Mouse (Mus musculus) mature B cell (primary cell): ENCODE data around the gene Slc35b2.

Experiments
- in situ Hi-C: fragments of 300-500 bp; cut with MboI; formaldehyde crosslinking; loops from 2 replicates; pipeline ENCODE4 v1.14.3; 2019

Gene Slc35b2

DNA sequence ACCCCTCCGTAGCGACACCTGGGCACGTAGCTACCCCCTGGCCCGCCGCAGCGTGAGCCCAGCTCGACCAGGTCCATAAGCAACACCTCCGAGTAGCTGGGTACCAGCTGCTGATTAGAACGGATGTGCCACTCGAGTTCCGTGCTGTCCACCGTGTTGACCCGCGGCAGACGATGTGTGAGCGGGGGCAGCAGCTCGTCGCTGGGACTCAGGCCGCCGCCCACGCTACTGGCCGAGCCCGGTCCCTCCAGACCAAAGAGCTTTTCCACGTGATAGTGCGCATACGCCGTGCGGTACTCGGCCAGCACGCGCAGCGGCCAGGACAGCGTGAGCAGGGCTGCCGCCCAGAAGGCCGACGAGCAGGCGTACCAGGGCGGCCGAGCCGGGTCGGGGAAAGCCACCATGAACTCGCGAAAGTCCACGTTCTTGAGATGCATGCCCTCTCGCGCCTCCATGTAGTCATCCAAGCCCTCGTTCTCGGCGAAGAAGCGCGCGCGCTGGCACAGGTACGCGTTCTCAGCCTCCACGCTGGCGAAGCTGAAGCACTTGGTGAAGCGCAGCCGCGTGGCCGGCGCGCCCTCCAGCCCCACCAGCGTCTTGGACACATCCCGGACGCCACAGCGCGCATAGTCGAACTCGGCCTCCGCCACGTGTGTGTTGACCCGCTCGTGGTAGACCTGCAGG lies 18.3 kb upstream of the Slc35b2 start:
- in situ Hi-C loops = no loop called here

GRCm38 (mm10) chr17:45546941-45547340 lies 16.7 kb upstream of the Slc35b2 start:
- in situ Hi-C loops = no loop called here

DNA sequence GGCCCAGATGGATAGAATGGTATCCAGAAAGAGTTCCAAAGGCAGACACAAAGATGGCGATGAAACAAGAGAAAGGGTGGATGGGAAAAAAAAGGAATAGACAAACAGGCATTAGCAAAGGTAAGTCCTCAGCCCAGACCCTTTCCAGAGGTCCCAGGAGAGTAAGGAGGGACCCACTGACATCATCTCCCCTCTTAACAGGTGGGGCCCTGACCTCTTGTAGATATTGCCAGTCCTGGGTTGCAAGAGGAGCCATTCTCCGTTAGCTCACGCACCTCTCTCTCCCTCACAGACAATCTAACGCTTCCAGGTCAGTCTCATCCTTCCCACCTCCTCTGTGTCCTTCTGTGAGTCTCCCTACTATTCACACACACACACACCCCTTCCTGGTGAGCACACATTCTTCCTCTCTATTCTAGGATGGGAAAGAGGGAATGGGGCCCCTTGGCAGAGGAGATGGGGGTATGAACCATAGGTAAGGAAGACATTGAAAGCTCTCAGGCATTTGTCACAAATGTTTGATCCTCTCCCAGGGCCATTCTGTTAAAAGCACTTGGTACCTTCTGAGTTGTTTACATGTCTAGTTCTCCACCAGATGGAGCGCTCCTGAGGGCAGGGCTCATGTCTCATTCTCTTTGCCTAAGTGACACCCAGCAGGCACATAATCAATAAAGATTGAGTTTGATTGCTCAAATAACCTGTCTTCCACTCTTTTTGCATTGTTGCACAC lies 16.0 kb upstream of the Slc35b2 start:
- in situ Hi-C loops = no loop called here

DNA sequence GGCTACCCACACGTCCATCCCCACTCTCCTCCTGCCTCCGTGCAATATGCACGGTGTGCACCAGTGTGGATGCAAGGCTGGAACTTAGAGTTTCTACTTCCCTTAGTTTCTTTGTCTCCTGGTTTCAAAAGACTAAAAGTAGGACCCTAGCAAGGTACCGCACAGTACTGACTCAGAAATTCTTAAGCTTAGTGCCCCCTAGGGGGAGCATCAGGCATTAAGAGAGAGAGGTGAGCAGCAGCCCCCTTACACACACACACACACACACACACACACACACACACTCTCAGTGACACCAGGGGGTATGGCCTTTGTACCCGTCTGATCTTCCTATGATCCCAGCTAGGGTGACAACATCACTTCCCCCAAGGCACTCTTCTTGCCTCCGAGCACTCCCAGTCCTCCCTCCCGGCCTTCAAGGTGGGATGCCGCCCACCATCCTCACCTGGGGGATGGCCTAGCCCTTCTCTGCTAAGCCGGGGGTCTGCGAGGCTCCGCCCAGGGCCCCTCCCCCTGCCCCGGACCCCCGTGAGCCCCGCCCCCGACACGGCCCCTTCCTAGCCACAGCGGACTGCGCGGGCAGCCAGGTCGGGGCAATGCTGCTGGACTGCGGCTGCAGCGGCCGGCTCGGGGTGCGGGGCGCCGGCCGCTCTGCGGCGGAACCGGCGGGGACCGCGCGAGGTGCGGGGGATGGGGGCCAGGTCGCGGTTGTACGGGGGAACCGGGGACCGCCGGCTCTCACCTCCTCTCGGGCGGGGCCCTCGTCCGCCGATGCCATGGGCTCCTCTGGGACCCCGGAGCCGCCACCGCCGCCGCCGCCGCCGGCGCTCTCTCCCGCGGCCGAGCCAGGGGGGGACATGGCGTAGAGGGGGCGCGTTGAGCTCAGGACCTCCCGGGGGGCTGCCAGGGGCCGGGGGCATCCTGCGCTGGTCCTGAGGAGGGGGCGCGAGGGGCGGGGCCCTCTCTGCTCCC lies 14.8 kb upstream of the Slc35b2 start:
- in situ Hi-C loops = no loop called here

DNA sequence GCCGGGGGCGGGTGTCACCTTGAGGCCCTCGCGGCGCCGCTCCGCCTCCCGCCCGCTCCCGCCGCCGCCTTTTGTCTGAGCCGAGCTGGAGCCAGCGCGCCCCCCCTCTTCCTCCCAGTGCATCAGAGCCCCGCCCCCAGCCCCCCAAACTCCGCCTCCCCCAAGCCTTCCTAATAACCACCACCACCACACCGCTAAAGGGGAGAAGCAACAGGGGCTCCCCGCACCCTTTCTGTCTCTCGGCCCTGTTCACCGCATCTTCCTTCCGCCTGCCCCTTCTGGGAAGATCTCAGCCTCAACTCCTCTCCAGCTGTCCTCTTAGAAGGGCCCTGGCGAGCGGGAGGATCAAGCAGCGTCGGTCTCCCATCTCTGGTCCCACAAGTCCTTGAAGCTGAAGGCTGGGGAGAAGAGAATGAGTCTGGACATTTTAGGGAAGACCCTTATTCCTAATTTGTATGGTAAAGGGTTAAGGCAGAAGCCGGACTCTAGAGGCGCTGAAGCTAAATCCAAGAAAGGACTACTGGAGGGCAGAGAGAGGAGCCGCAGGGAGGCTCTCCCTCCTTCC lies 14.0 kb upstream of the Slc35b2 start, which contains the start of gene Tmem151b:
Gene Tmem151b, minus strand, starts transcription at position 61 of the 565 bp plus-strand sequence.
- in situ Hi-C loops = loop anchor here (5.0 kb wide), 1 partner anchor 32 kb away; no protein-coding TSS in a partner anchor

DNA sequence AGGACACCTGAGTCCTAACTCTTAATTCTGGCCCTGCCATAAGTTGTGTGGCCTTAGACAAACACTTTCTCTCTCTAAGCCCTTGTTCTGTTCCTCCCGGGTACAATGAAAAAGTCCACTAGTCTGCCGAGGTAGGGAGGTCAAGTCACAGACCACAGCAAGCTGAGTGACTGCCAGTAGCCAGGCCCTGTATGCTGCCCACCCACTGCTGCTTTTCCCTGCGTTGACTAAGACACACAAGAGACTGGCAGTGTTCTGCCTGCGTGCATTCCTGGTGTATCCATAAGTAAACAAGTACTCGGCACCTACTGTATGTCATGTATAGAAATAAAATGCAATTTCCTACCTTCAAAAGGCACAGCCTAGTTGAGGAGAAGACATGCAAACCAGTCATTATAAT lies 13.4 kb upstream of the Slc35b2 start:
- in situ Hi-C loops = loop anchor here (5.0 kb wide), 1 partner anchor 33 kb away; no protein-coding TSS in a partner anchor

DNA sequence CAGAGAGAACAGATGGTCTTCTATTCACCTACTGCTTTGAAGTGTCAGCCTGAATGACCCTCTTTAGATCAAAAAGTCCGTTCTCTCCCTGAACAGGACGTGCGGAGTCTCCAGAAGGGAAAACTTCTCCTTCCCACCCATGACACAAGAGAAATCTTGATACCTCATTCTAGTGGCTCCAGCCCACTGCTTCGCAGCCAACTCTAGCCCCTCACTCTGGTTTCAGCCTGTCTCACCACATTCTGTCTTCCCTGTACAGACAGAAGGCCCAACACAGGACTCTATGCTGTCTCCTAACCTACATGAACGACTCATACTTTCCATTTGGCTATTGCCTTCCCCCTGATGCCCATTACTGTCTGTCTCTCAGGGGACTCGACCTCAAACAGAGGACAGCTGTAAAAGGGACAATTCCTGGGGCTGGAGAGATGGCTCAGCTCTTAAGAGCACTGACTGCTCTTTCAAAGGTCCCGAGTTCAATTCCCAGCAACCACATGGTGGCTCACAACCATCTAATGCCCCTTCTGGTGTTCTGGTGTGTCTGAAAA lies 12.4 kb upstream of the Slc35b2 start:
- in situ Hi-C loops = loop anchor here (5.0 kb wide), 1 partner anchor 34 kb away; no protein-coding TSS in a partner anchor

- in situ Hi-C loops = loop anchor here (5.0 kb wide), 1 partner anchor 35 kb away; no protein-coding TSS in a partner anchor
Observed at GRCm38 (mm10) chr17:45551816-45552451, 11.7 kb upstream of the Slc35b2 start.

GRCm38 (mm10) chr17:45553065-45553464 lies 10.6 kb upstream of the Slc35b2 start:
- in situ Hi-C loops = loop anchor here (5.0 kb wide), 1 partner anchor 36 kb away; no protein-coding TSS in a partner anchor

GRCm38 (mm10) chr17:45554420-45554819 lies 9.3 kb upstream of the Slc35b2 start:
- in situ Hi-C loops = loop anchor here (5.0 kb wide), 1 partner anchor 37 kb away; no protein-coding TSS in a partner anchor

- in situ Hi-C loops = no loop called here
Observed at GRCm38 (mm10) chr17:45555452-45556106, 8.1 kb upstream of the Slc35b2 start, which contains the start of gene Nfkbie. TSS of gene Nfkbie (plus strand) at chr17:45555703.

DNA sequence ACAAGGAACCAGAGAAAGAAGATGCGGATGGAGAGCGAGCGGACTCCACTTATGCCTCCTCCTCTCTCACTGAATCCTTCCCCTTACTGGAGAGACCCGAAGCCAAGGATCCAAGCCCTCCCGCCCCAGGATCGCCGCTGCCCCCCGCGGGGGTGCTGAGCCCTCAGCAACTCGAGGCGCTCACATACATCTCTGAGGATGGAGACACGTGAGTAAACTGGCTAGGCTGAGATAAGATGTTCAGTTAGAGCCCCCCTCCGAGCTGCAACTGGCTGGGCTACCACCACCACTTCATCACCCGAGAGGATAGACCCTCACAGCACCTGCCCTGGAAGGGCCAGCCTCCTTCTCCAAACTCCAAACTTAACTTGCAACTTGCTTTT lies 7.6 kb upstream of the Slc35b2 start:
- in situ Hi-C loops = no loop called here

GRCm38 (mm10) chr17:45556514-45557245 lies 7.0 kb upstream of the Slc35b2 start:
- in situ Hi-C loops = no loop called here

DNA sequence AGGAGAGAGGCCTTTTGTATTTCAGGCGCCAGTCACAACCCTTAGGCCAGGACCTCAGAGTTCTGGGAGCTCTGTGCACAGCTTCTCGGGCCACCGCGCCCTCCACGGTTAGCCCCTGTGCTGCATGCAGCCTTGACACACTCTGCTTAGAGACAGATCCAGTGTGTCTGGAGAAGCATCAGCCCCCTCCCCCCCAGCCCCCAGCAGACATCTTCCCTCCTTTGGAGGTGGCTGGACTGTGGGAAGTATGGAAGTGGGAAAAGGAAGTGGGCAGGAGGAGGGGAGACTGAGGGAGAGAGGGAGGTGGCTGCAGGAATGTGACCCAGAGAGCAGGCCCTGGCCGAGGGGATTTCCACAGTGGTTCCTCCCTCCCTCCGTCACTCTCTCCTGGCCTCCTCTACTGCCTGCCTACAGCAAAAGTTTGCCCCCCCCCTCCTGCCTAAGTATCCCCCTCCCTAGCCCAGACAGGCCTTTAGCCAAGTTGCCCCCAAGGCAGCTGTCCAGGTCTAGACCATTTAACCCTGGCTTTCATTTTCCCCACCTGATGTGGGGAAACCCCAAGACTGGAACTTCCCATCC lies 6.3 kb upstream of the Slc35b2 start:
- in situ Hi-C loops = no loop called here

GRCm38 (mm10) chr17:45557998-45558862 lies 5.4 kb upstream of the Slc35b2 start:
- in situ Hi-C loops = no loop called here

- in situ Hi-C loops = no loop called here
Observed at GRCm38 (mm10) chr17:45559732-45560525, 3.7 kb upstream of the Slc35b2 start.

DNA sequence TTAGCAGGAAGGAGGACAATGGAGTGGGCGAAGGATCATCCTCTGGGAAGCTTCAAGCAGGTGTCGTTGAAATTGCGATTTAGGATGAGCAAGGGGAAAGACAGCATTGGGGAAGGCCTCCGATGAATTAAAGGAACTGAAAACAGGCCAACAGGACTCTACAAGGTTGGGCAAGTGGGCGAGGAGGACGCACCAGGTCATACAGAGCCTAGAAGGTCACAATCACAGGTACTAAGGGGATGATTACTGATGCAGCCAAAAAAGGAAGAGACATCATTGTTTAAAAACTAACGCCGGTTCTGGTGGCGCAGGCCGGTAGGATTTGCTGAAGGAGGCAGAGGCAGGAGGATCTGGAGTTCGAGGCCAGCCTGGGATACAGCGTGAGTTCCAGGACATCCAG lies 458 bp upstream of the Slc35b2 start:
- in situ Hi-C loops = no loop called here
